Mouse (Mus musculus) myocyte (in vitro differentiated cells): ENCODE data around the gene Cpxcr1. TPM values are rescaled to one million over a fixed set of nuclear protein-coding genes. Genes with fewer than 3 reads are reported as not detected.

Experiments
- H3K27me3 ChIP-seq: one replicate; pipeline ENCODE4 v1.6.1; 2011; ENCODE audit not compliant: control insufficient read depth, insufficient read depth, insufficient read length
- H3K36me3 ChIP-seq: one replicate; pipeline ENCODE4 v1.6.1; 2011; ENCODE audit not compliant: control insufficient read depth, insufficient read depth
- H3K4me2 ChIP-seq: one replicate; pipeline ENCODE4 v1.6.1; 2011; ENCODE audit warnings: low read depth, control low read depth
- H3K4me3 ChIP-seq: one replicate; pipeline ENCODE4 v1.5.1; 2011; ENCODE audit warnings: mild to moderate bottlenecking, control low read depth, moderate library complexity
- H3K79me2 ChIP-seq: one replicate; pipeline ENCODE4 v1.6.1; 2011; ENCODE audit not compliant: control insufficient read depth, insufficient read depth
- H3ac ChIP-seq: one replicate; pipeline ENCODE4 v1.6.1; 2011; ENCODE audit not compliant: control insufficient read depth, insufficient read length
- CEBPB ChIP-seq: IDR thresholded peaks from 2 replicates; pipeline ENCODE4 v1.6.1; 2011; ENCODE audit warnings: mild to moderate bottlenecking, moderate library complexity; ENCODE audit not compliant: poor library complexity, insufficient read depth, severe bottlenecking
- MAX ChIP-seq: IDR thresholded peaks from one replicate; pipeline ENCODE4 v1.6.1; 2011; ENCODE audit warnings: low read depth, mild to moderate bottlenecking, control low read depth
- MYOD1 ChIP-seq, 3 experiments: IDR thresholded peaks; one replicate each; pipeline ENCODE4 v1.6.1; 2011; ENCODE audit warnings: control low read depth in 2 of 3, low read depth in 2 of 3, mild to moderate bottlenecking in 2 of 3, moderate library complexity in 1 of 3; ENCODE audit not compliant: insufficient read length in 2 of 3, control insufficient read depth in 1 of 3
- MYOG ChIP-seq, 3 experiments: IDR thresholded peaks; one replicate each; pipeline ENCODE4 v1.6.1; 2011; ENCODE audit warnings: control low read depth in 2 of 3, low read depth in 2 of 3, mild to moderate bottlenecking in 2 of 3; ENCODE audit not compliant: insufficient read length in 2 of 3, control insufficient read depth in 1 of 3, insufficient read depth in 1 of 3
- POLR2AphosphoS2 ChIP-seq: IDR thresholded peaks from one replicate; pipeline ENCODE4 v1.6.1; 2011; ENCODE audit warnings: low read depth, control low read depth; ENCODE audit not compliant: insufficient read length
- REST ChIP-seq: IDR thresholded peaks from one replicate; pipeline ENCODE4 v1.6.1; 2011; ENCODE audit warnings: mild to moderate bottlenecking, control low read depth, moderate library complexity; ENCODE audit not compliant: insufficient read depth, insufficient read length
- TCF12 ChIP-seq: IDR thresholded peaks from one replicate; pipeline ENCODE4 v1.6.1; 2011; ENCODE audit warnings: mild to moderate bottlenecking, control low read depth; ENCODE audit not compliant: poor library complexity, insufficient read depth, severe bottlenecking
- TCF3 ChIP-seq: IDR thresholded peaks from one replicate; pipeline ENCODE4 v1.6.1; 2011; ENCODE audit warnings: low read depth, control low read depth; ENCODE audit not compliant: insufficient read length
- USF1 ChIP-seq: IDR thresholded peaks from one replicate; pipeline ENCODE4 v1.6.1; 2011; ENCODE audit warnings: low read depth, mild to moderate bottlenecking, control low read depth, moderate library complexity
- polyA plus RNA-seq: library from polyadenylated mRNA; unstranded; fragments of >200 nt; fragmentation: generic; extraction: Trizol; gene quantifications from one replicate; pipeline ENCODE4 v1.2.1, GENCODE M21; 2012; ENCODE audit warnings: missing spikeins

Cpxcr1 gene
- polyA plus RNA-seq, result not detected

DNA sequence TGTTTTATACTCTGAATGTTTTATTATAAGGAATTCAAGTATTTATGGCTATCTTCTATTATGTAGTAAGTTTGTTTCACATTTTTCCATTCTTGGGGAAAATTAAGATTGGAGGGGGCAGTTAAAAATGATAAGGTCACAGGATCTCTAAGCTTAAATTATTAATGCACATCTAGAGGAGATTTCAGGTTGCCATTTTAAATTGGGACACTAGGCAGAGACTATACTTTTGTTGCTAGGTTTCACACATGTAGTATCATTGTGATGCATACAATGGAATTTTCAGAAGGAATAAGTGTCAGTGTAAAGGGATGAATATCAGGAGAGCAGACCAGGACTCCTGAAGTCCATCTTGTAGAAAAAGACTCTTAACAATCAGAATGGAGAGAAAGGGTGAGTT is at the start of gene Cpxcr1:
Cpxcr1 (plus strand) TSS at position 301 of the 400 bp plus-strand sequence.
- Histone ChIP-seq H3K4me3 (no peak within 1 kb of the TSS), H3ac (no peak within 1 kb of the TSS), H3K79me2 (no peaks in the 10 kb centered on the region), H3K4me2 (no peak within 1 kb of the TSS), H3K27me3 (no peaks in the 10 kb centered on the region), H3K36me3 (no peaks in the 10 kb centered on the region)
- no peak for TF ChIP-seq MAX
- TF ChIP-seq MYOD1 (IDR thresholded peaks at IDR 0.05; ENCODE audit: control insufficient read depth in 1 of 3, insufficient read length in 2 of 3, low read depth in 2 of 3), result no peak
- no peak for TF ChIP-seq REST
- no peak for TF ChIP-seq USF1
- TF ChIP-seq POLR2AphosphoS2, result no peak
- TF ChIP-seq TCF12, result no peak
- no peak for TF ChIP-seq MYOG (IDR thresholded peaks at IDR 0.05; ENCODE audit: control insufficient read depth in 1 of 3, insufficient read depth in 1 of 3, insufficient read length in 2 of 3, low read depth in 2 of 3)
- TF ChIP-seq CEBPB, result no peak
- no peak for TF ChIP-seq TCF3

Other genes starting within 250 kb of the Cpxcr1 start
- not detected for gene H2afb2, start 232.2 kb downstream of the Cpxcr1 start, polyA plus RNA-seq